Mouse (Mus musculus) cerebellum, adult 2 months (tissue): ENCODE results near the gene Vps52.

Source experiments
- CTCF ChIP-seq: fragments of 200-500 bp; IDR thresholded peaks from 2 replicates; pipeline ENCODE4 v1.5.1; 2011; ENCODE audit warnings: low read depth, mild to moderate bottlenecking, control low read depth, low read length, moderate library complexity, borderline replicate concordance; ENCODE audit not compliant: insufficient read depth
- POLR2A ChIP-seq: fragments of 200-500 bp; IDR thresholded peaks from 2 replicates; pipeline ENCODE4 v1.6.1; 2011; ENCODE audit warnings: low read length, control low read depth, borderline replicate concordance; ENCODE audit not compliant: insufficient read depth

DNA sequence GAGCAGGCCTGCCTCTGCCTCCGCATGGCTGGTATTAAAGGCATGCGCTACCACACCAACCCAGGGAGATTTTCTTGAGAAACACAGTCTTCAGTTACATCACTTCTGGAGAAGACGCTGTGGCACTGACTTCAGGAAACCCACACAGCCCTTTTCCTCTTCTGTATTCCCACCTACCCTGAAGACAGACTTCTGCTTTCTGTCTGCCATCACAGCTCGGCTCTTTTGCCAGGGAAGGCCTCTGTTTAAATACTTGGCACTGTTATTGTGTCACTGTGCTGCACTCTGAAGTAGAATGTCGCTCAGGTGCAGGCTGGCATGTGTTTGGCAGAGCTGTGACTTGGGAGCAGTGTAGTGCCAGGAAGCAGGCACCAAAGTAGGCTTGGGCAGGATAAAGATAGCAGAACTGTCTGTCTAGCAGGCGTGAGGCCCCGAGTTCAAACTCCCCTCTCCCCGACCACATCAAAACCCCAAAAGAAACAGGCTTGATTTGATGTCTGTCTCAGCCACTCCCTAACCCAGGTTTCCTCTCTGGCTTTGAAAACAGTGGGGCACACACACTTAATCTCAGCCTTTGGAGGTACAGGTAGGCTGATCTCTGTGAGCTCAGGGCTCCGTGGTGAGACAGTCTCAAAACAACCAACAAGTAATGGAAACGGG is 8.1 kb upstream of the Vps52 start:
- TF ChIP-seq POLR2A (no peak), CTCF (no peak)
